Mouse (Mus musculus) cerebellum, adult 2 months (tissue): ENCODE results near the gene Tenm2.

ENCODE experiments used
- CTCF ChIP-seq: fragments of 200-500 bp; IDR thresholded peaks from 2 replicates; pipeline ENCODE4 v1.5.1; 2011; ENCODE audit warnings: low read depth, mild to moderate bottlenecking, control low read depth, low read length, moderate library complexity, borderline replicate concordance; ENCODE audit not compliant: insufficient read depth
- POLR2A ChIP-seq: fragments of 200-500 bp; IDR thresholded peaks from 2 replicates; pipeline ENCODE4 v1.6.1; 2011; ENCODE audit warnings: low read length, control low read depth, borderline replicate concordance; ENCODE audit not compliant: insufficient read depth

GRCm38 (mm10) chr11:36632201-36632600 lies 603.6 kb downstream of the Tenm2 start:
- TF ChIP-seq POLR2A: no peak
- no peak for TF ChIP-seq CTCF
